Mouse (Mus musculus): ENCODE data around the gene Tmprss11c. TPM values are rescaled to one million over a fixed set of nuclear protein-coding genes. Genes with fewer than 3 reads are reported as not detected.

Tmprss11c gene
- polyA plus RNA-seq, 1 experiment from 2014 or later = not detected

Other genes starting within 250 kb of the Tmprss11c start
- 38.0 and 43.1 TPM in 2 replicates for gene Cenpc1, start 223.7 kb downstream of the Tmprss11c start, polyA plus RNA-seq (2016; fragmentation: Nextera tagmentation; extraction: Ambion mirVana)
- gene Stap1, start 217.6 kb downstream of the Tmprss11c start, polyA plus RNA-seq (2016; fragmentation: Nextera tagmentation; extraction: Ambion mirVana) = 0.09 and 0.20 TPM in 2 replicates
- 15.9 and 18.0 TPM in 2 replicates for gene Uba6, start 116.5 kb downstream of the Tmprss11c start, polyA plus RNA-seq (2016; fragmentation: Nextera tagmentation; extraction: Ambion mirVana)
- gene Gnrhr, start 91.4 kb downstream of the Tmprss11c start, polyA plus RNA-seq (2016; fragmentation: Nextera tagmentation; extraction: Ambion mirVana) = 0.05 TPM in 1 of 2 replicates, not detected in the other
- 0.09 TPM in 1 of 2 replicates, not detected in the other for gene Tmprss11d, start 84.1 kb upstream of the Tmprss11c start, polyA plus RNA-seq (2016; fragmentation: Nextera tagmentation; extraction: Ambion mirVana)
- not detected in 2 replicates for gene Tmprss11a, start 179.7 kb upstream of the Tmprss11c start, polyA plus RNA-seq (2016; fragmentation: Nextera tagmentation; extraction: Ambion mirVana)
- not detected in 2 replicates for gene Tmprss11g, start 229.3 kb upstream of the Tmprss11c start, polyA plus RNA-seq (2016; fragmentation: Nextera tagmentation; extraction: Ambion mirVana)

All from midbrain, embryonic 10.5 days (tissue).